Mouse (Mus musculus): ENCODE data around the gene St6galnac5.

The St6galnac5 gene

DNA sequence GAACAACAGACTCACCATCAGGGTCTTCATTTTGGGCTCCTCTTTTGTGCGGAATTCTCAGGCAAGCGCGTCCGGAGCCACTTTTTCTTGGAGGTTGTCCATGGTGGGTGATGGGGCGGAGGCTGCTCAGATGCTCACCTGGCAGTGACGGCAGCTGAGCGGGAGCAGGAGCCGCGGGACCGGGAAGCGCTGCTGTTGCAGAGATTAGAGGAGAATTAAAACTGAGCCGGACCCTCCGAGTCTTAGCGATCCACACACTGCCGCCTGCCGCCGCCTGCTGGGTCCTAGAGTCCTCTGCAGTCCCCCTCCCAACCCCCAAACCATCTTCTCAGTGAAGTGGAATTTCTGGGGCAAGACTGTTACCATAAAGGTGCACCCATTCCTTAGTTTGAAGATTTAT lies at the start of gene St6galnac5:
Gene St6galnac5 (minus strand): TSS at position 259 of the 400 bp plus-strand sequence.
- in situ Hi-C loops (cut with MboI; ENCODE audit: low pct_unique_long_range_greater_than_20kb in 1 of 2, low sequenced_read_pairs in 2 of 2, unreplicated experiment in 1 of 2) = no loop called here

DNA sequence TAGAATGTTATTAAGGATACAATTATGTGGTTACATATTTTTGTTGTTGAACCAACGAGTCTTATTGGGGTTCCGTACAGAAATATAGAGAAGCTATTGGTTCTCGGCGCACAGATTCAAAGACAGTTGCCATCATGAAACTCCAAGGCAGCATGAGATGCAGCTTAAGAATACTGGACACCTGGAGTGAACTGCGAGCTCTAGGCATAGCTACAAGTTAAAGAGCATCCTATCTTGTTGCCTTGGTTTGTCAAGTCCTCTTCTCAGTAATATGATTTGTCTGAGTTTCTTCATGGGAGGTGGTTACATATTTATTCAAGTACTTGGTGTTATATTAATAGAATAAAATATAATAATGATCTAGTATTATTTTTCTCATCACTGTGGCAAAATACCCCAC lies 48.7 kb upstream of the St6galnac5 start:
- in situ Hi-C loops (cut with MboI; ENCODE audit: low pct_unique_long_range_greater_than_20kb in 1 of 2, low sequenced_read_pairs in 2 of 2, unreplicated experiment in 1 of 2) = no loop called here

DNA sequence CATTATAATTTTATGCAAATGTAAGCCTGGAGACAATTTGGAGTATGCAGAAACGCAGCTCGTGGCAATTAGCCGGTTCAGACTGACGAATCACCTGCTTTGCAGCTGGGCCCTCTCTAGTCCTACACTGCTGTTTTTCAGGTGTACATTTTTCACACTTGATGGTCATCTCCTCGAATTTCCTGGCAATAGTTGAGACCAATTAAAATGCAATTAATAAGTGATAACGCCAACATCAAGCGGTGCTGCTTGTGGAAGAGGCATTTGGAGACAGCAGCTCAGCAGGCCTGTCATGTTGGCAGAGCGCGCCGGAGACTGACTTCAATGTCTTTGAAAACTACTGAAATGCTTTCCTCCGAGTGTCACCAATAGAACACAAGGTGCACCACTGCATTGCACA lies 42.0 kb upstream of the St6galnac5 start:
- in situ Hi-C loops (cut with MboI; ENCODE audit: low pct_unique_long_range_greater_than_20kb in 1 of 2, low sequenced_read_pairs in 2 of 2, unreplicated experiment in 1 of 2) = no loop called here

DNA sequence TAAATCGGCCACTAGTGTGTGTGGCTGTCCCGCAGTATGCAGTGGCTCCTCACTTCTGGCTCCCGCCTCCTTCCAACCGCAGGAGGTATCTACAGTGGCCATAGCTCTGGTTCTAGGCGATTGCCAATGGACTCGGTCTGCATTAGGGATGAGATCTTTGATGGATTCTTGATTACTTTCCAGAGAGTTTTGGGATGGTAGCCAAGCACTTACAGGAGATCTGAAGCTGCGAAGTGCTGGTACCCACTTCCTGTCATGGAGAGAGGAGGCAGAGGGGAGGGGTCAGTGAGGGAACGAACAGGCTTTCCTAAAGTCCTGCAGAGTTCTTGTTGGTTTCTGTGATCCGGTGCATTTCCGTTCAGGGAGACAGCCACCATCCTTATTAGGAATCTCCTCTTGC lies 36.0 kb upstream of the St6galnac5 start:
- in situ Hi-C loops (cut with MboI; ENCODE audit: low pct_unique_long_range_greater_than_20kb in 1 of 2, low sequenced_read_pairs in 2 of 2, unreplicated experiment in 1 of 2) = no loop called here

DNA sequence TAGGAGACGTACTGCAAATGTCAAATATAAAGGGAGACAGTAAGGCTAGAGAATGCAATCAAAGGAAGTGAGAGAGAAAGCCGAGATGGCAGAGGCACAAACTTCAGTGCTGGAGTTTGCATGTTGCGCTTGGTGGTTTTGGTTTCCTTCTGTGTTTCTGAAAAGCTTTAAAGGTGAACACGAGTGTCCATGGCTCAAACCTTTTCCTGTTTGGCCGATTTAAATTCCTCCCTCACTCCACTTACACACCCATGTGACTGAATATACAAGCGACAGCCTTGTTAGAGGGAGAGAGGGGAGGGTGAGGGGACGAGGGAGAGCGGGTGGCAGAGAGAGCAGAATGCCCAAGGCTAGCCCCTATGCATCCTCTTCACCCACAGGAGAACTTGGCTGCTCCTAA lies 34.3 kb upstream of the St6galnac5 start:
- in situ Hi-C loops (cut with MboI; ENCODE audit: low pct_unique_long_range_greater_than_20kb in 1 of 2, low sequenced_read_pairs in 2 of 2, unreplicated experiment in 1 of 2) = no loop called here

DNA sequence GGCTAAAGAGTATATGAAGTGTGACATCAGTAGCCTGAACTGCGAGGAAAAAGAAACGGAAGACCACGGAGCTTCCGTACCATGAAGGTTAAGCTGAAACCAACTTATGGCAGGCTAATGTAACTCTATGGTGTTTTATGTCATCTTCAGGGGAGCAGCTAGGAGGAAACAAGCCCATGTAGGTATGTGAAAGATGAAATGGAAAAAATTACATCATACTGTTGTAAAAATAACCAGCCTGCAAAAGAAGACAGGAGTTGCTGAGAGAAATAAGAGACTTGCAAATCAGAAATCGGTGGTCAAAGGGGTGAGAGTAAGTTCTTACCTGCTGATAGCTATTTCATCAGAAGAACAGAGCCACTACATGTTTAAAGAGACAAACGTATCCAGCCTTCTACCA lies 24.8 kb upstream of the St6galnac5 start:
- in situ Hi-C loops (cut with MboI; ENCODE audit: low pct_unique_long_range_greater_than_20kb in 1 of 2, low sequenced_read_pairs in 2 of 2, unreplicated experiment in 1 of 2) = no loop called here

DNA sequence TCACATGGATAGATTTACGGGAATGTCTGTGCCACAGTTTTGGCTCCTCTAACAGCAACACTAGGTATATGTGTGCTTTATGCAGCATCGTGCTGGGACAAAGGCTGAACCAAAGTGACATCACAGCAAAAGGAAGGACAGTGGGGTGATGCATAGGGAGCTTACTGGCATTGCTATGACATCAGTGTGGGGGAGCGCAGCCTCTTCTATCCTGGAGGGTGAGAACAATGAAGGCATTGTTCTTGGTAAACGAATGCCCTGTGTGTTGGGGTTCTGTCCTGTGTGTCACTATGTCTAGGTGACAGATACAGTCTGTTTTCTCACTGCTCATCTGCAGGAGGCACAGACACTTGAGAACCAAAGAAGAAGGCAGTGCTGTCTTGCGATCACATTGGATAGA lies 16.9 kb upstream of the St6galnac5 start:
- in situ Hi-C loops (cut with MboI; ENCODE audit: low pct_unique_long_range_greater_than_20kb in 1 of 2, low sequenced_read_pairs in 2 of 2, unreplicated experiment in 1 of 2) = no loop called here

DNA sequence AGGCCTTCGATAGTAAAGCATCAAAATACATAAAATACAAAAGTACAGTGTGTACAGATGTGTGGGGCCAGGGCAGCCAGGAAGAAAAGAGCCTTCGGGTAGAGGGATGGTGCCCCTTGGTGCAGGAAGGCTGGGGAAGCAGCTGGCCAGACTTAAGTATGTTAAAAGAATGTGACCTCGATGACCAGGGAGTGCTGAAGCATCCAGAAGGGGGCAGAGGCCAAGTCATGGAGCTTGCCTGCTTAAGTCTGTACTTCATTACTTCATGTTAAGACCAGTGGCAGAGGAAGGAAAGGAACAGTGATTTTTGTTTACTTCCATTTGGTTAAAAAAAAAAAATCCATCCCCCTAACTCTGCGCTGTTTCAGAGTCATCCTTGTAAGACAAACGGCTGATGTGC lies 16.1 kb upstream of the St6galnac5 start:
- in situ Hi-C loops (cut with MboI; ENCODE audit: low pct_unique_long_range_greater_than_20kb in 1 of 2, low sequenced_read_pairs in 2 of 2, unreplicated experiment in 1 of 2) = no loop called here

DNA sequence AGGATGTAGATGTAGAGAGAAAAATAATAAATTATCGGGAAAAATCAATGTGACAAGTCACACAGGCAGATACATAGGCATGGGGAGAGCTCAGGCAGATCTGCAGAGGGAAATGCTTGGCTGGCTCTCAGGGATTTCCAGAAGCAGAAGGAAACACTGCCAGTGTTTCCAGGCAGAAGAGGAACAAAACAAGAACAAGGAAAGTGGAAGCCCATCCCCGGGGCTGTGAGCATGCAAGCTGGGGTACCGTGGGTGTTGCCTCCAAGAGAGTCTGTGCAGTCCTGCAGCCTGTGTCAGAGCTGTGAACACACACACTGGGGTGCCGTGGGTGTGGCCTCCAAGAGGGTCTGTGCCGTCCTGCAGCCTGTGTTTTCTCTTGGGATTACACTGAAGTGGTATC lies 11.6 kb upstream of the St6galnac5 start:
- in situ Hi-C loops (cut with MboI; ENCODE audit: low pct_unique_long_range_greater_than_20kb in 1 of 2, low sequenced_read_pairs in 2 of 2, unreplicated experiment in 1 of 2) = no loop called here

DNA sequence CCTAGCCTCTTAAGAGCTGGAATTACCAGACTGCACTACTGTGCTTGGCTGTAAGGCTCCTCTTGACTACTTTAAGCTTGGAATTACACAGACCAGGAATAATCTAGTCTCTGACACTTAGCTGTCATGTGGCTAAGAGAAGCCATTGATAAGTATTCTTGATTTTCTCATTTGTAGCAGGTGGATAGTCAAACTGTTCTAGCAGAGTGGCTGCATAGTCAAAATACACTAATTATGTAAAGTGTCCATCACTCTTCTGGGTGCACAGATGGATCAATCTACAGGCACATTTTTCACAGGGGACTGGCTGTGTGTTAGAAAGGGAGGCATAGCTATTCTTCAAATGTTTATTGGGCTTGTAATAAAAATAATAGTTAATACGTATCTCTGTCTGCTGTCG lies 8.7 kb upstream of the St6galnac5 start:
- in situ Hi-C loops (cut with MboI; ENCODE audit: low pct_unique_long_range_greater_than_20kb in 1 of 2, low sequenced_read_pairs in 2 of 2, unreplicated experiment in 1 of 2) = no loop called here

DNA sequence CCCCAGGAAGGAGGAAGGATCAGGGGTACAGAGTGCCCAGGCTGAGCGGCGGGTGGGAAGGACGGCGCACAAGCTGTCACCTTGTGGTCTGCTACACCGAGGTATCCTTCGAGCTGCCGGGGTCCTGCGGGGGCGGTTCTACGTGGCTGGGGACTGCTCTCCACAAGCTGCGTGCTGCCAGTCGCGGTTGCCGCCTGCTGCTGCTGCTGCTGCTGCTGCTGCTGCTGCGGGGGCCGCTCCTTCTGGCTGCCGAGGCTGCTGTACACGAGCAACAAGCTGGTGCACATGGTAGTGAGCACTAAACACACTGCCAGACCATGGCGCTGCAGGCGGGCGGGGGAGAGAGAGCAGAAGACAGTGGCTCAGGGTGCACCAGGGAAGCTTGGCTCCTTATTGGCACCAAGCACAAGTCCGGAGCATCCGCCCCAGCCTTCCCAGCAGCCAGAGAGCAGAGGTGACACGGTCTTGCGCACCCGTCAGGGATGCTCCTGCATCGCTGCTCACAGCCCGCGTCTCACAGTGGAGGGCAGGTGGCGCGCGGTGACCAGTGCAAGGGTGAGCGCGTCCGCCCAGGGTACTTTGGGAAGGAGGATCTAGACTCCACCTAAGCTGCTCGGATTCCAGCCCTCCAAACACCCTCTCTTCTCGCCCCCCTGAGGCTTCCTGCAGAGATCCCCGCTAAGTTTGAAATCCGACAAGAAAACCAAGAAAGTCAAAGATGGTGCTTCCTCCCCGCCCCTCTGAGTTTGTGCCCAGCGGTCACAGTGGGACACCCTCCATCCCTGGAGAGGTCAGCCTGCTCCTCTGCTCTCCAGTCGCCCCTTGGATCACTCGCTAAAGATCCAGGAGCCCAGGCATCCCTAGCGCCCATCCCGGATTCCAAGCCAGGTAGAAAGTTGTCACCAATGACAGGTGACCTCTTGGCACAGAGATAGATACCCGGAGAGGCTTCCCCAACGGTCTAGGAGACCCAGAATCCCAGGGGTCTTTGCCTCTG lies 770 bp downstream of the St6galnac5 start:
- in situ Hi-C loops (cut with MboI; ENCODE audit: low pct_unique_long_range_greater_than_20kb in 1 of 2, low sequenced_read_pairs in 2 of 2, unreplicated experiment in 1 of 2) = no loop called here

DNA sequence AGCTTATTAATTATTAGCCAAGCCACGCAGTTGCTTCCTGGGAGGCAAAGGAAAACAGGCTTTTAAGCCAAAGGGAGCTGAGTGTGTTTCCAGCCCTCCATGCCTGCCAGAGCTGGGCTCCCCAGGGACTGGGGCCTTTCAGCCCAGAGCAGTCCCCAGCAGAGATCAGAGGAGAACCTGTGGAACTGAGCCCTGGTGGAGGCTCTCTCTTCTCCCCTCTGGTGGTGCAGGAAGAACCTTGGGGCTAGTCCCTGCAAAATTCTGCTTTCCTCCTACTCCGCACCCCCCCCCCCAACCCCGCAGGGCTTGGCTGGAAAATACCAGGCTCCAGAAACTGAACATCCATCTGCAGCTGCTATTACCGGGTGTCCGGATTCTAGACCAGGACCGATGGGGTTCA lies 1.6 kb downstream of the St6galnac5 start:
- in situ Hi-C loops (cut with MboI; ENCODE audit: low pct_unique_long_range_greater_than_20kb in 1 of 2, low sequenced_read_pairs in 2 of 2, unreplicated experiment in 1 of 2) = no loop called here

DNA sequence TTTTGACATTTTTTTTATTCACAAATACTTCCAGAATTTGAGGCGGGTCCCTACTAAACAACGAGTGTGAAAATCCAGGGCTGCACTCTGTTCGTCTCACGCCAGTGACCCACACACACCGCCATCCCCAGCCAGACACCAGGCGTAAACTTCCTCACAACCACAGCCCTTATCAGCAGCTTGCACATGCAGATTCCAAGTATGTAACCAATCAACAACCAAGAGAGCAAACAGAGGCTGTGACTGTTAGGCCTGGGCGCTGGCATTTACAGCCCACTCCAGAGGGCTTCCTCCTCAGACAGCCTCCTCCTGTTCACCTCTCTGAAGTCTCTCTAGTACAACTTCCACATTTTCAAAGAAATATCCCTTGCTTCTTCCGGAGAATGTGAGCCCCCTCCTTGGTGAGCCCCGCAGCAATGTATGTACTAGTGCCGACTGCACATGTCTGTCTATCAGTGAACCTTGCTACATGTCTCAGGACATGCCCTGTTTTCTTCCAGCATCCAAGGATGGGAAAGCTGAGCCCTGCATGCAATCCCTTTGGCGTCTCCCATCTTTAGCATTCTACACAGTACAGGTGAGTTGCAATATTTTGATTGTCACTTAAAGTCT lies 2.5 kb downstream of the St6galnac5 start:
- in situ Hi-C loops (cut with MboI; ENCODE audit: low pct_unique_long_range_greater_than_20kb in 1 of 2, low sequenced_read_pairs in 2 of 2, unreplicated experiment in 1 of 2) = no loop called here

DNA sequence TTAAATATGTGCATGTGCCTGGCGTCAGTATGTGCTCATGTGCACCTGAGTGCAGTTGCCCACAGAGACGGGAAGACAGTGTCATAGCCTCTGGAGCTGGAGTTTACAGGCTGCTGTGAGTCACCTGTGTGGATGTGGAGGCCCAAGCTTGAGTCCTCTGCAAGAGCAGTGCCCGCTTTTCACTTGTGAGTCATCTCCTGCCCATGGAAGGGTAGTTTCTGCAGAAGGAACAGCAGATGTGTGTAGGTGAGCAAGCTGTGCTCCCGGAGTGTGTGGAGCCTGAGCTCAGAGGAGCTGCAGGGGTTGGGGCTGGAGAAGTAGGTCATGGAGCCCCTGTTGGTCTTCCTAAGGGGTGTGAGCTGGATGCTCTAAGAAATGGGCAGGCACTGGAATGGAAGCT lies 10.7 kb downstream of the St6galnac5 start:
- in situ Hi-C loops (cut with MboI; ENCODE audit: low pct_unique_long_range_greater_than_20kb in 1 of 2, low sequenced_read_pairs in 2 of 2, unreplicated experiment in 1 of 2) = no loop called here

DNA sequence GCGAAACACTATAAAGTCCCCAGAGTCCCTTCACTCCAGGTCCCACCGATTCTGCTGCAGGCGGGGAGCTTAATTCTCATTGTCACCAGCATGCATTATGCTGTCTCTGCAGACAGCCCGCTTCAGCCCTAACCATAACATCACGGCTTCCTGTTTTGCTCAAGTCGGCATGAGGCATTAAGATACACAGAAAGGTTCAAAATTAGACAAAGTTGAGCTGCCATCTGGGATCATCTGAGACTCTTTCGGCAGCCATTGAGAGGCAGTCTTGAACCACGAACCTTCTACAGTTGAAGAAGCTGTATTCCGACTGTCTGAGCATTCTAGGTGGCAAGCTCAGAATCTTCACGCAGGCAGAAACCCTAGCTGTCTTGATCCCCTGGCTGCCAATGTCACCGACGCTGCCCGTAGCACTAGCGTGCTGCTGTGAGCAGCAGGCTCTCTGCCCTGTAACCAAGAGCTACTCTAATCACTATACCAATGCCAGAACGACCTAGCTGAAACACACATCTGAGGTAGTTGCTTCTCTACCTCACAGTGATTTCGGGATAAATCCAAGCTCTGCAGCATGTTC lies 12.2 kb downstream of the St6galnac5 start:
- in situ Hi-C loops (cut with MboI; ENCODE audit: low pct_unique_long_range_greater_than_20kb in 1 of 2, low sequenced_read_pairs in 2 of 2, unreplicated experiment in 1 of 2) = no loop called here

DNA sequence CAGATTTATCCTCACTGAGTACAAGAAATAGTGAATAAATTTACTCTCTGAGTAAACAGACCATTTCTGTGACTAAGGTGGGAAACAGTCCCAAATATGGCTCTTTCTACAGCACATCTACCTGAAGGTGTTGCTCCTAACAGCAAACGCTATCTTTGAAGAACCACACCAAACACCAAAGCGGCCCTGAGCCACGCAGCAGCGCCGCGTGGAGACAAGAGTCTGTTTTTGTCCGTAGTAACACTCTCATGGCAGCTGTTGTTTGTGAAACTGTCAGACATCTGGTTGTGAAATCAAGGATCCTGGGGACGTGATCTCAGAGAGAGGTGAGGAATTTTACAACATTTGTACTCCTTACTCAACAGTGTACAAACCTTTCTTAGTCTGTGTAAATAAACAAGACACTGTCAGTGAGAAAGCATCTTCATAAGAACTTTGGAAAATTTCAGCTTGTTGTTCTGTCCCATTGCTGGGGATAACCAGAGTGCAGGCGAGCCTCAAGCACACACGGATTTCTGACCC lies 20.1 kb downstream of the St6galnac5 start:
- in situ Hi-C loops (cut with MboI; ENCODE audit: low pct_unique_long_range_greater_than_20kb in 1 of 2, low sequenced_read_pairs in 2 of 2, unreplicated experiment in 1 of 2) = no loop called here

DNA sequence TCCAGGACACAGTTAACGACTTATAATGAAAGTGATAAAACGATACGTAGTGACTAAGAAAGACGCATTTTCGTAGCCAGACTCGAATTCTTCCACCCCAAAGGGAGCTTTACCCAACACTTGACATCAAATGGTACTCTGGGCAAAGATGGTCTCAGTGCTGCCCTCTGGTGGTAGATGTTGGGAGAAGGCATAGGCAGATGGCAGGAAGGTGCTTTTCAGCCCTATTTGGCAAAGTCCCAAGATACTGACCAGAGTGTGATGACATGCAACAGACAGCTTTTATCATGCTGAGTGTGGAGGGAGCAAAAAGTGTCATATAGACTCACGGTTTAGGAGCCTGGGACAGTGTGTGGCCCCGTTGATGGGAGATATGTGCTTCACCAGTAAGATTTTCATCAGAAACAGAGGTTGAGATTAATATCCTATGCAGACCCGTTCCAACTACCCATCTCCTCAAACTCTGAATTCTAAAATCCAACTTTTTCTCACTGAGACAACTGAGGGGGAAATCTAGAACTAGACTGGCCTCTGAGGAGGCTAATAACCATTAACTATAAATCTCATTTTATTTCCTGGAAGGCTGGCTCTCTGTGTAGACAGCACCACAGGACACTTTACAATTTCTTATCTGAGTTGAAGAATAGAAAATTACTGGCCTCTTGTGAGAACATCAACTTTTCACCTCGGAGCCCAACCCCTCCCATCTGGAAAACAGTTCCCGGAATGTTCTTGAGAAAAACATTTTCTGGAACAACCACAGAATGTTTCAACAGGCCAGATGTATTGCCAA lies 23.5 kb downstream of the St6galnac5 start:
- in situ Hi-C loops (cut with MboI; ENCODE audit: low pct_unique_long_range_greater_than_20kb in 1 of 2, low sequenced_read_pairs in 2 of 2, unreplicated experiment in 1 of 2) = no loop called here

DNA sequence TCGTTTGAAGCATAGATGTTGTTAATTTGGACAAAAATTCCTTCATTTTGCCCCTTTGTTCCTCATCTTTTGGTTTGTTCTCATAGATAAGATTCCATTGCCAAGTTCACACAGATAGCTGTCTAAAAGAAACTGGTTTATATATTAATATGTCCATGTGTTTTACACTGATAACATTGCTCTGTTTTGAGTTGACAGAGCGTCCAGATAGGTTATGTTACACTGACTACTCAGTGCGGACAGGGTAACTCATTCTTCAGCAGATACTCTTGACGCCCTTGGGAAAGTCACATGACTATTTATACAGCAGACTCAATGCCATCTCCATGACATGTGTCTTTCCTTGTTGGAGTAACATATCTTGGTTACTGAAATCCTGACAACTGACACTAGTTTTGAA lies 25.3 kb downstream of the St6galnac5 start:
- in situ Hi-C loops (cut with MboI; ENCODE audit: low pct_unique_long_range_greater_than_20kb in 1 of 2, low sequenced_read_pairs in 2 of 2, unreplicated experiment in 1 of 2) = no loop called here

DNA sequence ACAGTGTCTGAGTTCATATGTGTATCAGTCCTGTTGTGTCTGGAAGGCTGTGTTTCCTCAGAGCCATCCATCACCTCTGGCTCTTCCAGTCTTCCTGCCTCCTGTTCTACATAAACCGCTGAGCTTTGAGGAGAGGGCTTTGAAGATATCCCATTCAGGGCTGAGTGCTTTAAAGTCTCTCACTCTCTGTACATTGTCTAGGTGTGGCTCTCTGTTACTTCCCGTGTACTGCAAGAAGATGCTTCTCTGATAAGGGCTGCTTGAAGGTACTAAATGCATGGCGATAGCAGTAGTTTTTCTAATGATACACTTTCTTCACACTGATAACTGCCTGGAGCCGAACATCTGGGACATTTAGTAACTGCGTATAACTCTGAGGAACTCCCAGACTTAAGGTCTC lies 26.0 kb downstream of the St6galnac5 start:
- in situ Hi-C loops (cut with MboI; ENCODE audit: low pct_unique_long_range_greater_than_20kb in 1 of 2, low sequenced_read_pairs in 2 of 2, unreplicated experiment in 1 of 2) = no loop called here
